Mouse (Mus musculus): ENCODE results near the gene Trit1.

GRCm38 (mm10) chr4:123071266-123071966 is 55.0 kb downstream of the Trit1 start:
- TF ChIP-seq CTCF (IDR thresholded peaks at IDR 0.05; ENCODE audit: borderline replicate concordance, insufficient read depth, low read length) (no peak), POLR2A (IDR thresholded peaks at IDR 0.05; ENCODE audit: low read depth, low read length) (no peak)

Data from embryonic fibroblast, embryonic 13.5 days (primary cell).